ENCODE assay signal across 12 mouse cellular contexts in the genomic region with DNA sequence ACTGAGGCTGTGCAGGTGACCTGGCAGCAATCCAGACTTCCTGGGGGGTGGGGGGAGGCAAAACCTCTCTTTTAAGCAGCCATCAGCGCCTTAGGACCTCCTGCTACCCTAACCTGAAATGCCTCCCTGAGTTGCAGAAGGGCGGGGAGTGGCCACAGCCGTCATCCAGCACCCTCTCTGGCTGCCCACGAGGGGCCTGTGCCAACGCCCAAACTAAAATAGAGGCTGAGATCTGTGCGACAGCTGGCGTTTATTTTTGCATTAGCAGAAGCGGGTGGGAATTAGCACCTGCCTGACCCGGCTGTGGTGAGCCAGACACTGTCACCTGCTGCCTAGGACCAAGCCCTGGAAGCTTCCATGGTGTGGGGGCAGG. TPM values are rescaled to one million over a fixed set of nuclear protein-coding genes. Genes with fewer than 3 reads are reported as not detected.
DNase-seq lines count a peak whose midpoint lies in the region; ATAC-seq and TF ChIP-seq lines count a peak whose summit lies in the region.
"Had no signal": no experiment of that assay in that cellular context is flagged by ENCODE, and none has a peak within 500 bp of the region (broad histone marks: within the 10 kb centered on the region; RNA-seq: fewer than 3 reads in every experiment).

No protein-coding gene starts in this region.

- peaks cover 30% of the 10 kb centered on the region for H3K36me3 ChIP-seq in limb, embryonic 13.5 days
- H3K36me3 ChIP-seq in forebrain, embryonic 15.5 days = peaks cover 47% of the 10 kb centered on the region
- H3K36me3 ChIP-seq in thymus, adult 2 months (ENCODE audit: control insufficient read depth, insufficient read depth, low read length) = peaks cover 68% of the 10 kb centered on the region

- H3K4me3 ChIP-seq in limb, embryonic 13.5 days = no peak overlapping the region
- no peak overlapping the region for H3K4me3 ChIP-seq in forebrain, embryonic 15.5 days
- H3K4me3 ChIP-seq in thymus, adult 2 months (ENCODE audit: control insufficient read depth, insufficient read depth, low read length) = no peak overlapping the region
- H3K4me3 ChIP-seq: neural tube, embryonic 13.5 days had no signal

- H3K27ac ChIP-seq in limb, embryonic 13.5 days = no peak overlapping the region
- no peak overlapping the region for H3K27ac ChIP-seq in forebrain, embryonic 15.5 days (replicated peaks)
- H3K27ac ChIP-seq in thymus, adult 2 months (ENCODE audit: control insufficient read depth, insufficient read depth, low read length) = no peak overlapping the region
- H3K27ac ChIP-seq: neural tube, embryonic 13.5 days had no signal

- TF ChIP-seq POLR2A in thymus, adult 2 months (IDR thresholded peaks at IDR 0.05; ENCODE audit: control insufficient read depth, extremely low read depth, insufficient read depth, low read length, poor library complexity) = no peak

- no peak overlapping the region for H3K4me2 ChIP-seq in limb, embryonic 13.5 days (replicated peaks)
- no peak overlapping the region for H3K4me2 ChIP-seq in forebrain, embryonic 15.5 days (replicated peaks)
- H3K4me2 ChIP-seq: neural tube, embryonic 13.5 days had no signal

- peaks cover 46% of the 10 kb centered on the region for H3K4me1 ChIP-seq in limb, embryonic 13.5 days
- peaks cover 36% of the 10 kb centered on the region for H3K4me1 ChIP-seq in forebrain, embryonic 15.5 days
- H3K4me1 ChIP-seq in thymus, adult 2 months (replicated peaks; ENCODE audit: control insufficient read depth, insufficient read depth, low read length) = no peaks in the 10 kb centered on the region

- H3K9ac ChIP-seq in limb, embryonic 13.5 days = no peak overlapping the region
- no peak overlapping the region for H3K9ac ChIP-seq in forebrain, embryonic 15.5 days (replicated peaks)
- H3K9ac ChIP-seq: neural tube, embryonic 13.5 days had no signal

- 0 out of 2 replicates have a peak, but pooled peaks have one; percentile 8 for ATAC-seq in limb, embryonic 13.5 days (ENCODE audit: low FRiP score, low read depth)
- ATAC-seq in forebrain, embryonic 15.5 days (replicated peaks) = no peak

- no peak for TF ChIP-seq CTCF in thymus, adult 2 months (IDR thresholded peaks at IDR 0.05; ENCODE audit: borderline replicate concordance, control insufficient read depth, extremely low read depth, insufficient read depth, low read length, poor library complexity)

- H3K9me3 ChIP-seq in limb, embryonic 13.5 days = no peaks in the 10 kb centered on the region
- no peaks in the 10 kb centered on the region for H3K9me3 ChIP-seq in forebrain, embryonic 15.5 days
- H3K9me3 ChIP-seq: neural tube, embryonic 13.5 days had no signal

- no peaks in the 10 kb centered on the region for H3K27me3 ChIP-seq in limb, embryonic 13.5 days
- H3K27me3 ChIP-seq in forebrain, embryonic 15.5 days = no peaks in the 10 kb centered on the region
- no peaks in the 10 kb centered on the region for H3K27me3 ChIP-seq in thymus, adult 2 months (ENCODE audit: control insufficient read depth, insufficient read depth, low read length)
- H3K27me3 ChIP-seq: neural tube, embryonic 13.5 days had no signal

- WGBS in limb, embryonic 13.5 days = 53% methylated on average over 9 of the region's 9 CpGs
- 54% methylated on average over 9 of the region's 9 CpGs for WGBS in forebrain, embryonic 15.5 days
- 90% methylated on average over 9 of the region's 9 CpGs for WGBS in thymus, adult 2 months

- peak; percentile 40 to 57 for DNase-seq in cerebellum, postnatal 10 days
- no peak for DNase-seq in cerebellum, adult 8-10 months
- DNase-seq in right cerebral cortex, adult 18-20 months = peak; percentile 44
- DNase-seq in right cerebral cortex, postnatal 4 days = no peak
- DNase-seq in thymus, adult 2 months = no peak
- DNase-seq in cerebellum, adult 11-12 months = no peak
- DNase-seq: embryo, embryonic 11 days had no signal

RNA-seq across cellular contexts. Expression of gene Pabpn1l, which starts 14.2 kb away (rescaled TPM):
- not detected in 2 replicates for polyA plus RNA-seq in limb, embryonic 13.5 days (2015; fragmentation: Nextera tagmentation; extraction: Ambion mirVana)
- polyA plus RNA-seq in forebrain, embryonic 15.5 days (2015; fragmentation: Nextera tagmentation; extraction: Ambion mirVana) = not detected in 2 replicates
- 0.20 and 0.42 TPM in 2 replicates for polyA plus RNA-seq in thymus, adult 2 months (2012; rRNA removed)
- polyA plus RNA-seq: frontal cortex, adult 2 months; intestine, embryonic 14.5 days; neural tube, embryonic 13.5 days had no signal

RNA-seq across cellular contexts. Expression of gene Trappc2l, which starts 25.3 kb away (rescaled TPM):
- 49.6 and 55.6 TPM in 2 replicates for polyA plus RNA-seq in limb, embryonic 13.5 days (2015; fragmentation: Nextera tagmentation; extraction: Ambion mirVana)
- polyA plus RNA-seq in forebrain, embryonic 15.5 days (2015; fragmentation: Nextera tagmentation; extraction: Ambion mirVana) = 80.4 and 87.9 TPM in 2 replicates
- 104 and 133 TPM in 2 replicates for polyA plus RNA-seq in thymus, adult 2 months (2012; rRNA removed)

RNA-seq across cellular contexts. Expression of gene Galns, which starts 25.5 kb away (rescaled TPM):
- 9.0 and 9.7 TPM in 2 replicates for polyA plus RNA-seq in limb, embryonic 13.5 days (2015; fragmentation: Nextera tagmentation; extraction: Ambion mirVana)
- polyA plus RNA-seq in forebrain, embryonic 15.5 days (2015; fragmentation: Nextera tagmentation; extraction: Ambion mirVana) = 4.4 and 4.5 TPM in 2 replicates
- 15.6 and 19.2 TPM in 2 replicates for polyA plus RNA-seq in thymus, adult 2 months (2012; rRNA removed)

Comparison
In these comparisons a context has a peak if more than half of its experiments do, and no peak if none do; other contexts are left out.
1. DNase-seq: peak in cerebellum, postnatal 10 days (2 of 2) and right cerebral cortex, adult 18-20 months (single experiment); none in cerebellum, adult 8-10 months (single experiment), right cerebral cortex, postnatal 4 days (single experiment), thymus, adult 2 months (single experiment) and cerebellum, adult 11-12 months (single experiment).